Mouse (Mus musculus) small intestine, adult 2 months (tissue): Measurements from ENCODE around the gene Cul7.

Source experiments
- CTCF ChIP-seq: fragments of 200-500 bp; IDR thresholded peaks from 2 replicates; pipeline ENCODE4 v1.5.1; 2012; ENCODE audit warnings: low read depth, mild to moderate bottlenecking, control low read depth, inconsistent platforms, low read length, moderate library complexity, mixed read lengths; ENCODE audit not compliant: insufficient replicate concordance, insufficient read length; ENCODE audit errors: extremely low read depth
- POLR2A ChIP-seq: fragments of 200-500 bp; IDR thresholded peaks from 2 replicates; pipeline ENCODE4 v1.6.1; 2012; ENCODE audit warnings: low read depth, mild to moderate bottlenecking, control low read depth, inconsistent platforms, low read length, moderate library complexity

DNA sequence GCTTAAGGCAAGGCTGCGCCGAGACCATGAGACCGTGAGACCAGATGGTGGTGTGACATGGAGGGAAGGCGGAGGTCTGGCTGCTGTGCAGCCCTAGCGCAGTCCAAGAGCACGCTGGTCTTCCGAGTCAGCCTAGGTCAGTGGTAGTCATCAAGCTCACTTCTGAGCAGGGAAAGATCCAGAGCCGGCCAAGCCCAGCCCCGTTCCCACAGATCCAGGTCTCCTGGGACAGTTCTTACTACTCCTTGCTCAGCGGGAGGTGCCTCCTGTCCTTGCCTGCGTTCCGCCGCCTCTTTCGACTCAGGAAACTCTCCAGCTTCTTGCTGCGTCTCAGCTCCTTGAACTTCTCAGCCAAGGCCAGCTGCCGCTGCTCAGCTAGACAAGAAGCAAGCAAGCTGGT lies 17.6 kb downstream of the Cul7 start:
- TF ChIP-seq CTCF (no peak), POLR2A (no peak)
